Mouse (Mus musculus) testis, adult 2 months (tissue): ENCODE measurements around the gene Slc25a41.

ENCODE experiments used
- CTCF ChIP-seq: fragments of 200-500 bp; IDR thresholded peaks from 2 replicates; pipeline ENCODE4 v1.5.1; 2012; ENCODE audit warnings: low read depth, mild to moderate bottlenecking, inconsistent platforms, low read length, moderate library complexity; ENCODE audit not compliant: control insufficient read depth, insufficient read depth, insufficient replicate concordance
- POLR2A ChIP-seq: fragments of 200-500 bp; IDR thresholded peaks from 2 replicates; pipeline ENCODE4 v1.6.1; 2012; ENCODE audit warnings: low read depth, mild to moderate bottlenecking, inconsistent platforms, low read length, moderate library complexity; ENCODE audit not compliant: control insufficient read depth

DNA sequence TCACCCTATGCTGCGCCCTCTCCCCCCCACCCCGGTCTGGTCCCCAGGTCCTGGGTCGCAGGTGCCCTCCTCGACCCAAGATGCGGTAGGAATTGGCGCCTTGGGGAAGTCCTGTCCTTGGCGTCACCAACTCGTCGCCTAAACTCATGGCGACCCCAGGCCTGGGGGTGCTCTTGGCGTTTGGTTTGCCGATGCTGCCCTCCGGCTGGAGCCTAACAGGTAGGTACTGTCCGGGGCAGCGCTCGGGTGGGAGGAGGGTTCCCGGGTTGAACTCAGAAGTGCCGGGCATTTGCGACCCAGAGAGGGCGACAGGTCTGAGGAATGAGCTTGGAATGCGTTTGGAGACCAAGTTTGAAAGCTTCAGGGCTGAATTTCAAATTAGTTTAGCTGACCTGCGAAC, 21.1 kb upstream of the Slc25a41 start:
- TF ChIP-seq POLR2A (no peak), CTCF (no peak)
